Mouse (Mus musculus) forebrain, postnatal 0 days (tissue): ENCODE measurements around the gene Glrx. TPM values are rescaled to one million over a fixed set of nuclear protein-coding genes. Genes with fewer than 3 reads are reported as not detected.
"Not testable (repeated sequence)": the region's sequence is repeated elsewhere in the genome, so short reads cannot be mapped to it uniquely, and the experiment has no call there.

Experiments
- ATAC-seq: fragments of 200-750 bp; cut with Nextera tagmentation; 2 replicates; pipeline ENCODE4 v1.8.0; 2017; ENCODE audit warnings: mild to moderate bottlenecking, moderate library complexity
- DNase-seq: peaks from one replicate; pipeline ENCODE4 v3.0.0-alpha.2; 2015
- H3K27ac ChIP-seq: fragments of 300-500 bp; sonication (generic); 2 replicates; pipeline ENCODE4 v1.5.1; 2014; ENCODE audit warnings: low read depth, mild to moderate bottlenecking, antibody characterized with exemption, low read length, moderate library complexity, mixed read lengths
- H3K27me3 ChIP-seq: fragments of 300-500 bp; sonication (generic); 2 replicates; pipeline ENCODE4 v1.6.1; 2014; ENCODE audit warnings: mild to moderate bottlenecking, low read length, mixed read lengths; ENCODE audit not compliant: insufficient read depth
- H3K36me3 ChIP-seq: fragments of 300-500 bp; sonication (generic); 2 replicates; pipeline ENCODE4 v1.6.1; 2014; ENCODE audit warnings: mild to moderate bottlenecking, moderate library complexity; ENCODE audit not compliant: insufficient read depth
- H3K4me1 ChIP-seq: fragments of 300-500 bp; sonication (generic); 2 replicates; pipeline ENCODE4 v1.6.1; 2014; ENCODE audit warnings: antibody characterized with exemption; ENCODE audit not compliant: insufficient read depth
- H3K4me2 ChIP-seq: fragments of 300-500 bp; sonication (generic); 2 replicates; pipeline ENCODE4 v1.6.1; 2014; ENCODE audit warnings: low read depth, mild to moderate bottlenecking, moderate library complexity
- H3K4me3 ChIP-seq: fragments of 300-500 bp; sonication (generic); 2 replicates; pipeline ENCODE4 v1.5.1; 2014; ENCODE audit warnings: low read depth, low read length, mixed read lengths
- H3K9ac ChIP-seq: fragments of 300-500 bp; sonication (generic); 2 replicates; pipeline ENCODE4 v1.6.1; 2014; ENCODE audit warnings: mild to moderate bottlenecking
- H3K9me3 ChIP-seq: fragments of 300-500 bp; sonication (generic); 2 replicates; pipeline ENCODE4 v1.6.1; 2016; ENCODE audit warnings: low read length
- CTCF ChIP-seq: sonication (generic); IDR thresholded peaks from 2 replicates; pipeline ENCODE4 v1.5.1; 2016; ENCODE audit warnings: antibody characterized with exemption, control low read depth, low read depth
- WGBS: fragments of 180-500 bp; shearing (Covaris S2); extraction: QIAGEN DNeasy Blood & Tissue Kit; methylation state at CpG from one replicate; pipeline ENCODE4 v1.1.7; 2014; 5-methylcytosine and 5-hydroxymethylcytosine counted together
- polyA plus RNA-seq: library from polyadenylated mRNA; unstranded; fragments of >200 nt; fragmentation: Nextera tagmentation; extraction: Ambion mirVana; gene quantifications from 2 replicates; pipeline ENCODE4 v1.2.1, GENCODE M21; 2015
- total RNA-seq: library from RNA; depleted of rRNA; stranded (reverse); fragments of >200 nt; gene quantifications from 2 replicates; pipeline ENCODE4 v1.2.3, GENCODE M21; 2014

Gene Glrx
- total and polyA plus RNA-seq, 2 experiments from 2014 or later, result 53.5 to 60.2 TPM

DNA sequence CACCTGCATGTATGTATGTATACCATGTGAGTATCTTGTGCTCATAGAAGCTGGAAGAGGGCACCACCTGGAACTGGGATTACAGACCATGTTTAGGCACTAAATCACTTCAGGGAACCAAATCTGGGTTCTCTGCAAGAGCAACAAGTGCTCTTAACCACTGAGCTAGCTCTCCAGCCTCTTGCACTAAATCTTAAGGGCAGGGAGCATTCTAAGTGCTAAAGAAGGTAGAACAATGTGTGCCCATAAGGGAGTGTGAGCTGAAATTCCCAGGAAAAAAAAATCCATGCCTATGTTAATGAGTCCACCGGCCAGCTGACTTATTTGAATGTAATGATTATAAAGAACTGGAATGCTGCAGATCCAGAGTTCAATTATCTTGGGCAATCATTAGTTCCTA lies 31.7 kb upstream of the Glrx start:
- no peak overlapping the region for H3K4me3 ChIP-seq
- no peaks in the 10 kb centered on the region for H3K36me3 ChIP-seq
- TF ChIP-seq CTCF, result no peak
- H3K9me3 ChIP-seq, result no peaks in the 10 kb centered on the region
- H3K4me1 ChIP-seq, result no peaks in the 10 kb centered on the region
- 79% methylated on average over 1 of the region's 1 CpGs for WGBS
- H3K9ac ChIP-seq, result no peak overlapping the region
- DNase-seq (no peak), ATAC-seq (no peak)
- no peak overlapping the region for H3K4me2 ChIP-seq
- H3K27me3 ChIP-seq, result no peaks in the 10 kb centered on the region
- H3K27ac ChIP-seq, result no peak overlapping the region

- H3K27ac ChIP-seq, result no peak overlapping the region
- no peak overlapping the region for H3K9ac ChIP-seq
- H3K36me3 ChIP-seq, result no peaks in the 10 kb centered on the region
- WGBS, result 76% methylated on average over 1 of the region's 1 CpGs
- no peak for DNase-seq
- no peak for TF ChIP-seq CTCF
- H3K4me2 ChIP-seq, result no peak overlapping the region
- ATAC-seq, result no peak
- H3K9me3 ChIP-seq, result no peaks in the 10 kb centered on the region
- no peaks in the 10 kb centered on the region for H3K27me3 ChIP-seq
- no peak overlapping the region for H3K4me3 ChIP-seq
- no peaks in the 10 kb centered on the region for H3K4me1 ChIP-seq
Observed at GRCm38 (mm10) chr13:75809957-75810356, 29.7 kb upstream of the Glrx start.

DNA sequence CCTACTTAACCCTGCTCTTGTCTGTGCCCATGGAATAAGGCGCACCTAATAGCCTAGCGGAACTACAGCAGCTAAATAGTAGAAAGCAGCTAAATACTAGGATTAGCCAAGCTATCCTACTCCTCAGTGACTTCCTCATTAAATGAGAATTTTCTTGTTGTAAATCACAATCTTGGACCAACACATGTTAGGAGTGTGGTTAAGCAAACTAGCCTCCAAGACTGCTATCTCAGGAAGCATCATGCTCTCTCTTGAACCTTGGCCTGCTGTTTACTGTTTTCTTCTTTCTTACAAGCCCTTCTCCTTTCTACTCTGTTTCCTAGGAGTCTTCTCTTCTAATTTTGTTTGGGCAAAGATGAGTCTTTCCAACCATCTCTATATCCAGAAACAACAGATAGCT lies 22.5 kb upstream of the Glrx start:
- TF ChIP-seq CTCF, result no peak
- WGBS, result 96% methylated on average over 2 of the region's 2 CpGs

GRCm38 (mm10) chr13:75818486-75818885 lies 21.2 kb upstream of the Glrx start:
- Histone ChIP-seq H3K27me3 (no peaks in the 10 kb centered on the region), H3K4me2 (no peak overlapping the region), H3K4me3 (no peak overlapping the region), H3K36me3 (no peaks in the 10 kb centered on the region), H3K27ac (no peak overlapping the region), H3K9me3 (no peaks in the 10 kb centered on the region), H3K4me1 (no peaks in the 10 kb centered on the region; the same call in 1 of the 2 replicates), H3K9ac (no peak overlapping the region)
- 8% methylated on average over 3 of the region's 3 CpGs for WGBS
- ATAC-seq (no peak), DNase-seq (no peak)
- no peak for TF ChIP-seq CTCF

More for the DNA sequence above, 22.5 kb upstream of the Glrx start:
- H3K27ac ChIP-seq, result no peak overlapping the region
- DNase-seq (no peak), ATAC-seq (no peak)
- H3K4me1 ChIP-seq, result no peaks in the 10 kb centered on the region; the same call in 1 of the 2 replicates
- no peak overlapping the region for H3K4me3 ChIP-seq
- H3K9ac ChIP-seq, result no peak overlapping the region
- no peaks in the 10 kb centered on the region for H3K36me3 ChIP-seq
- H3K27me3 ChIP-seq, result no peaks in the 10 kb centered on the region
- no peaks in the 10 kb centered on the region for H3K9me3 ChIP-seq
- no peak overlapping the region for H3K4me2 ChIP-seq

DNA sequence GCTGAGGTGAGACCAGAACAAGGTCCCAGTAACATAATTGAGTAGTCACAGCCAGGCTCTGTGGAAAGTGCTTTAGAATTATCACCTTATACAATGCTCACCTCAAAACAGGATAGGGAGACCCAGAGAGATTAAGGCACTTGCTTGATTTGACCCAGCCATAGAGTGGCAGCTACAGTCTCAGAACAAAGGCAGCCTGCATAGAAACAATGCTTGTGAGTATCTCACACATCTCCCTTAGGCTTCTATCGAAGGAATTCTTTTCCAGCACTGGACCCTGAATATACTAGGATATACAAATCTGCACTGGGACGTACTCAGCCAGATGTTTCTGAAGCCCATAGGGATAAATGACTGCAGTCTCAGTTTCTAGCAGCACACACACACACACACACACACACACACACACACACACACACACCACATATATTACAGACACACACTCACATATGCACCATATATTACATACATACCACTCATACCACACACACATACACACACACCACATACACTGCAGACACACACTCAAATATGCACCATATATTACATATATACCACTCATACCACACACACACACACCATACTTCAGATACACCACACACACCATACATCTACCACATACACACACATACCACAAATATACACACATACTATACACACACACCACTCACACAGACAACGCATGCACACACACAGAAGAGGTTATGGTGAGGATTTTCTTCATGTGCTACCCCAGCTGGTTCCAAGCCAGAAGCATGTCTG lies 20.5 kb upstream of the Glrx start:
- H3K9ac ChIP-seq, result no peak overlapping the region
- WGBS, result 42% methylated on average over 3 of the region's 3 CpGs
- H3K27ac ChIP-seq, result no peak overlapping the region
- H3K4me1 ChIP-seq, result no peaks in the 10 kb centered on the region; the same call in 1 of the 2 replicates
- H3K4me3 ChIP-seq, result no peak overlapping the region
- DNase-seq (no peak), ATAC-seq (no peak)
- TF ChIP-seq CTCF, result no peak
- H3K4me2 ChIP-seq, result no peak overlapping the region
- no peaks in the 10 kb centered on the region for H3K27me3 ChIP-seq
- no peaks in the 10 kb centered on the region for H3K36me3 ChIP-seq
- no peaks in the 10 kb centered on the region for H3K9me3 ChIP-seq

DNA sequence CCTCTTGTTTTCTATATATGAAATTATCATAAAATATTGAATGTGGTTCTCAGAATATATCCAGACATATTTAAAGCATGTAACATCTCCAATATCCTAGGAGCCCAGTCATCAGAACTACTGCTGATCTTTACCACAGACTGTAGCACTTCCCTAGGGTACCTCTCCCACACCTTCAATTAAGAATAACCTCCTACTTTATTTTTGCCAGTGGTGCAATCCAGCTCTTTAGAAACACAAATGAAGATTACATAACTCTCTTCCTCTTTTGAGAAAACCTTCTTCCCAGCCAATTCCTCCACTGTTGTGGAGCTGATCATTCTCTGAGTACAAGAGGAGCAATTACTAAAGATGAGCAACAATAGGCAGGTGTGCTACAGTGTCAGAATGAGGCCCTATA lies 19.8 kb upstream of the Glrx start:
- ATAC-seq, result no peak
- no peak overlapping the region for H3K4me3 ChIP-seq
- H3K9me3 ChIP-seq, result no peaks in the 10 kb centered on the region
- H3K27ac ChIP-seq, result no peak overlapping the region
- H3K4me2 ChIP-seq, result no peak overlapping the region
- DNase-seq, result no peak
- H3K9ac ChIP-seq, result no peak overlapping the region
- TF ChIP-seq CTCF, result no peak
- H3K36me3 ChIP-seq, result no peaks in the 10 kb centered on the region
- no peaks in the 10 kb centered on the region for H3K27me3 ChIP-seq
- H3K4me1 ChIP-seq, result no peaks in the 10 kb centered on the region; the same call in 1 of the 2 replicates

GRCm38 (mm10) chr13:75822366-75822765 lies 17.3 kb upstream of the Glrx start:
- not testable (repeated sequence) for H3K27ac ChIP-seq, H3K4me2 ChIP-seq, H3K27me3 ChIP-seq, ATAC-seq, DNase-seq, H3K9ac ChIP-seq, H3K4me3 ChIP-seq, H3K4me1 ChIP-seq, H3K9me3 ChIP-seq, H3K36me3 ChIP-seq
- WGBS, result 90% methylated on average over 4 of the region's 4 CpGs
